In the genomic region with DNA sequence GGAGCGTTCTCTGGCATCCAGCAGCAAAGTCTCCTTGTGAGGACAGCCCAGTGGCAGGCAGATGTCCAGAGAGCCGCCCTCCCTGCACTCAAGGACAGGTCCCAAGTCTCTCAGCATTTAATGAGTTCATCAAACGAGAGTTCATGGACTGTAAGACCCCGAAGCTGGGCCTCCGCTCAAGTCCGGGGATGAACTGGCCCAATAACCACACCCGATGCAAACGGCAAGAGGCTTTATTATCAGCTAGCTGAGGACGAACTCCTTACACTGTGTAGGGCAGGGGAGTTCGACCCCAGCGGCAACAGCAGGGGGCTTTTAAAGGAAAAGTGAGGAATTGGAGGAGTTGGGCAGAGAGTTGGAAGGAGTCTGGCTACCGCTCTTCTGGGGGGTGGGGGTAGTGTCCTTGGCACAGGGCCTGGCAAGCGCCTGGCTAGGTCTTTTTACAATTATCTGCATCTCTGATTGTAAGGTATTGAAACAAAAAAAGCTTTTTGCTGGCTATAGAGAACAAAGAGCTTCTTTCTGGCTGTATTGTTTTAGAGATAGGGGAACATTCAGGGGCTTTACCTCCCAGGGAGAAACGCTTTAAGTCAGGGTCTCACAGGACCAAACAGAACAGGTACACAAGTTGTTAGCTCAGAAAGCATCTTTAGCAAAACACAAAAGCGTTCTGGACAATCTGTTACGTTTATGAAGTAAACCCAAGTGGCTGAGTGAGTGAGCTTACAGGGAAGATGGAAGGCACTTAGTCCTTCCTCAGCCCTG, we compare ENCODE assay signal across 7 mouse cellular contexts.
DNase-seq lines count a peak whose midpoint lies in the region; ATAC-seq and TF ChIP-seq lines count a peak whose summit lies in the region.

No protein-coding gene starts in this region.

- no peaks in the 10 kb centered on the region for H3K4me1 ChIP-seq in lung, embryonic 15.5 days
- H3K4me1 ChIP-seq in lung, adult 2 months (ENCODE audit: control insufficient read depth, insufficient read depth, low read length) = no peaks in the 10 kb centered on the region
- H3K4me1 ChIP-seq in neural tube, embryonic 13.5 days (replicated peaks) = peaks cover 13% of the 10 kb centered on the region

- no peak overlapping the region for H3K27ac ChIP-seq in lung, embryonic 15.5 days
- no peak overlapping the region for H3K27ac ChIP-seq in neural tube, embryonic 13.5 days (replicated peaks)

- TF ChIP-seq CTCF in lung, adult 2 months (IDR thresholded peaks at IDR 0.05; ENCODE audit: insufficient read depth, low read length) = no peak

- TF ChIP-seq POLR2A in lung, adult 2 months (IDR thresholded peaks at IDR 0.05; ENCODE audit: borderline replicate concordance, extremely low read depth, low read depth, low read length) = no peak

- no peaks in the 10 kb centered on the region for H3K9me3 ChIP-seq in lung, embryonic 15.5 days
- H3K9me3 ChIP-seq in neural tube, embryonic 13.5 days = no peaks in the 10 kb centered on the region

- no peak for DNase-seq in lung, adult 2 months
- peak; percentile 27 for DNase-seq in embryo, embryonic 9.5 days (ENCODE audit: extremely low spot score)
- DNase-seq in heart, postnatal 14 days = peak; percentile 39 to 48
- DNase-seq in frontal cortex, postnatal 25 days (ENCODE audit: low spot score in 2 of 2) = no peak

- no peak overlapping the region for H3K9ac ChIP-seq in lung, embryonic 15.5 days
- H3K9ac ChIP-seq in neural tube, embryonic 13.5 days = 0 out of 2 replicates have a peak overlapping the region, but pooled peaks have one; percentile 2

- peak overlapping the region; percentile 11; the same call in 1 of the 2 replicates for H3K4me2 ChIP-seq in lung, embryonic 15.5 days
- peak overlapping the region; percentile 30 for H3K4me2 ChIP-seq in neural tube, embryonic 13.5 days

- H3K4me3 ChIP-seq in lung, embryonic 15.5 days = no peak overlapping the region
- H3K4me3 ChIP-seq in lung, adult 2 months (replicated peaks; ENCODE audit: extremely low read depth, low read depth, low read length) = no peak overlapping the region
- no peak overlapping the region for H3K4me3 ChIP-seq in neural tube, embryonic 13.5 days

- H3K36me3 ChIP-seq in lung, embryonic 15.5 days = 0 out of 2 replicates have a peak, but pooled peaks cover 8% of the 10 kb centered on the region
- no peaks in the 10 kb centered on the region; the same call in 1 of the 2 replicates for H3K36me3 ChIP-seq in neural tube, embryonic 13.5 days

- 31% methylated on average over 16 of the region's 16 CpGs for WGBS in lung, embryonic 15.5 days
- 50% methylated on average over 16 of the region's 16 CpGs for WGBS in lung, adult 2 months
- WGBS in neural tube, embryonic 13.5 days = 20% methylated on average over 16 of the region's 16 CpGs

- intact Hi-C loops in heart, postnatal 14 days (cut with DNase I) = no loop called here

- ATAC-seq in lung, embryonic 15.5 days (ENCODE audit: borderline replicate concordance, extremely low read depth, low FRiP score, low TSS enrichment) = no peak
- ATAC-seq in neural tube, embryonic 13.5 days (ENCODE audit: low read depth) = no peak
- ATAC-seq in CD4-positive, CD25-positive, alpha-beta regulatory T cell, adult 4 months = no peak

- no peaks in the 10 kb centered on the region for H3K27me3 ChIP-seq in lung, embryonic 15.5 days
- no peaks in the 10 kb centered on the region for H3K27me3 ChIP-seq in neural tube, embryonic 13.5 days

Comparison
In these comparisons a context has a peak if more than half of its experiments do, and no peak if none do; other contexts are left out.
1. DNase-seq: peak in embryo, embryonic 9.5 days (single experiment) and heart, postnatal 14 days (2 of 2); none in lung, adult 2 months (single experiment) and frontal cortex, postnatal 25 days (0 of 2).